Mouse (Mus musculus): Measurements from ENCODE around the gene Hdhd5.

The Hdhd5 gene

DNA sequence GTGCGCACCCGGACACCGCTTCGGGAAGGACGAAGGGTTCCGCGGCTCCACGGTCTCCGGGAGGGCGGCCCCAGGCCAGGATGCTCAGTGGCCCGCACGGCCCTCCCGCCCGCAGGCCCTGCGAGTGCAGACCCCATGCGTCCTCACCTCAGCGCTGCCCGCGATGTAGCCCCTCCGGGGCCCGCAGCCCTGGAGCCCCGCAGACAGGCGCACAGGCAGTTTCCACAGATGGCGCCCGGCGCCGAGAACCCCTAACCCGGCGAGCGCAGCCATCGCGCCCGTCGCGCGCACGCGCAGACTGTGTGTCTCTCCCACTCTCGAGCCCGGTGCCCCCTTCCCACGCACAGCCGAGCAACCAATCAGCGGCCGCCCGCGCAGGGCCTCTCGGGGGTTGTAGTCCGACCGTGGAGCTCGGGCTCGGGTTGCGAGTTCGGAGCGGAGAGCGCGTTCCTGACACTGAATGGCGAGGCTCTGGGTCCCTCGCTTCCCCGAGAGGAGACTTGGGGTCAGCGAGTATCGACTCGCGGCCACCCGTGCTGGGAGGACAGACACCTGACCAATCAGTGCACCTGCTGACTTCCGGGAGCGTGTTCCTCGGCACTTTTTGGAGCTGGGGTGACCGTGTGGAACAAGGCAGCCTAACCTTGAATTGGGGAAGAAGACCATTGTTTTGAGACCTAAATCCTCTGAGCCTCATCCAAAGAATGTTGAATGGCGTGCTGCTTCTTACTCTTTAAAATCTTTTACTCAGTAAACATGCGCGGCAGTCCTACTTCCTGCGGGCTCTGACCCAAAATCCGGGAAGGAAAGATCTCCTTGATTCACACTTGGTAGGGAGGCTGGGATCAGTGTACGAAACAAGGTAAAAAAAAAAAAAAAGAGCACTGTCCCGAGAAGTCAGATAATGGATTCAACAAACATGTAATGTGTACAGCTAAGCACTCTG lies at the start of gene Hdhd5:
Hdhd5 (minus strand) TSS at position 300 of the 946 bp plus-strand sequence.
- DNase-seq (ENCODE audit: low spot score), result peak; percentile 93

DNA sequence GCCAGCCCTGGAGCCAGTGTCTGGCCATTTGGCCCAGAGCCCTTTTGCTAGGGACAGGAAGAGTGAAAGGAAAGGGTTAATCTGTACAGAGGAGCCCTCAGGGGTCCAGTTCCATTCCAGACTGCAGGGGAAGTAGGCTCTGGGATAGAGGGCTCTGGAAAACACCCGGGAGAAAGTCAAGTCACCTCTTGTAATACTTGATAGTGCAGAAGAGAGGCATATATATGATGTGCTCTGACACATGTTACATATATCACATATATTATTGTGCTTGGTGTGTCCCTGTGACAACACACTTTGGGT lies 49.5 kb upstream of the Hdhd5 start:
- no peak for DNase-seq (ENCODE audit: low spot score)

- DNase-seq (ENCODE audit: low spot score), result peak; percentile 49
Measured at GRCm38 (mm10) chr6:120579831-120580712, 49.0 kb upstream of the Hdhd5 start.

DNA sequence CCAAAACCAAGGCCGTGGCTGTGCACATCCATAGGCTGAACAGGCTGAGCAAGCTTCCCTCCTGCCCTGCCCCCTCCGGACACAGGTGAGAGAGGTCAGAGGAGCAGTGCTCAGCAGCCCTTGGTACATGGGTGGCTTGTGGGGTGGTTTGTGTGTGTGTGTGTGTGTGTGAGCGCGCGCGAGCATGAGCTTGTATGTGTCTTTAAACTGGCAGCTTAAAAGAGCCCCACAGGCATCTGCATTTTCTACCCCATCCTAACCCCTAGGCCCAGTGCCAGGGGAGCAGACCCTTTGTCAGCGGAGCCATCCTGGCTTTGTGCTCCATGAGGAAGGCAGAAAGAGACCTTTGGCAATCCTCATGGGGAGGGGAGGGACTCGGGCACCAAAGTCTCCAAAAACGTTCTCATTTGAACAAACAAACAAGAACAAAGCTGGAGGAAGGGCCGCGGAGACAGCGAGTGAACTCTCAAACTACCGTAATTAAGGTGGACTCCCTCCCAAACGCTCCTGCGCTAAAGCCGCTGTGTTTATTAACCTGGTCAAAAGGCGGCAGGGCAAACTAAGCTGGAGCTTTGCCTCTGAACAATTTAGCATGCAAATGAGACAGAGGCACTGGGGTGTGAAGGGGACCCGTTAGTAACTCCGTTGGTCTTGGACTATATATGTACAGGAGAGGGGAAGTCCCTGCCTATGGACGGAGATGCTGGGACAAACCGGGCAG lies 48.2 kb upstream of the Hdhd5 start:
- DNase-seq (ENCODE audit: low spot score), result peak; percentile 25

GRCm38 (mm10) chr6:120578471-120578870 lies 47.4 kb upstream of the Hdhd5 start:
- no peak for DNase-seq (ENCODE audit: low spot score)

DNA sequence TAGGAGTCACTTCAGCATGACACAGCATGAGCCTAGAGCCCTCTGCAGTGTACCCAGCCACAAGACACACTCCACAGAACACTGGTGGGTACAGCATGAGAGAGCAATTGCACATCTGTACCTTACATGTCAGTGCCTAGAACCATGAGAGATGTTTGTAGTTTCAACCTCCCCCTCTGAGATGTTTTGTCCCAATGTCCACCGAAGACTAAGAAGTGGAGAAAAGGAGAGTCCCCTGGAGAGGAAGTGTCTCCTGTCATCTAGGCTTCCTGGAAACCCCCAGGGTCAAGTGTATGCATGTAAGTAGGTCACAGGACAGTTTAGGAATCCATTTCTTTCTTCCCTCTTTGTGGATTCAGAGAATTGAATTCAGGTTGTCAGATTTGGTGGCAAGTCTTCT lies 41.3 kb upstream of the Hdhd5 start:
- no peak for DNase-seq (ENCODE audit: low spot score)

DNA sequence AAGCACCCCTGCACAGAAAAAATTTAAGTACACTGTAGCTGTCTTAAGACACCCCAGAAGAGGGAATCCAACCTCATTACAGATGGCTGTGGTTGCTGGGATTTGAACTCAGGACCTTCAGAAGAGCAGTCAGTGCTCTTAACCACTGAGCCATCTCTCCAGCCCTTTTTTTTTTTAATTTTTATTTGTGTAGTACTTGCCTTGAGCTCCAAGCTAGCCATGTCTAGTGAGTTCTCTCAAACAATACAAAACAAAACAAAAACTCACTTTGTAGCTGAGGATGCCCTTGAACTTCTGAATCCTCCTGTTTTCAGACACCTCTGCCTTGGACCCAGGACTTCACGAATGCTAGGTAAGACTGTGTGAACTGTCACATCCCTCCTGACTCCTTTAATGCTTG lies 37.1 kb upstream of the Hdhd5 start:
- DNase-seq (ENCODE audit: low spot score), result no peak

GRCm38 (mm10) chr6:120566911-120567909 lies 36.1 kb upstream of the Hdhd5 start:
- DNase-seq (ENCODE audit: low spot score), result peak; percentile 73

DNA sequence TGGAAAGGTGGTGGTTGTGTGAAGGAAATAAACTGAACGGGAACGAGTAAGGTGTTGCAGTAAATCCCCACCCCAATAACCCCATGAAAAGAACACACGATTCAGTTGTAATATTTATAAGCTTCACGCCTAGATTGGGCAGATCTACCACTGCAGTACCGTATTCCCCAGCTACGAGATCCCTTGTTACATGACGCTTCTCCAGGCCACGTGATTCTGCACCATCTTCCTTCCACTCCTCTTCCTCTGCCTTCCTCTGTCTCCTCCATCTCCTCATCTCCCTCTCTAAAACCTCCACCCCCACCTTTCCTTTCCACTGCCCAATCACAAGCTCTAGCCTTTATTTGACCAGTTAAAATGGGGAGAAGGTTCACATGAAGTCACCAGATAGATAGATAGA lies 25.5 kb upstream of the Hdhd5 start:
- no peak for DNase-seq (ENCODE audit: low spot score)

DNA sequence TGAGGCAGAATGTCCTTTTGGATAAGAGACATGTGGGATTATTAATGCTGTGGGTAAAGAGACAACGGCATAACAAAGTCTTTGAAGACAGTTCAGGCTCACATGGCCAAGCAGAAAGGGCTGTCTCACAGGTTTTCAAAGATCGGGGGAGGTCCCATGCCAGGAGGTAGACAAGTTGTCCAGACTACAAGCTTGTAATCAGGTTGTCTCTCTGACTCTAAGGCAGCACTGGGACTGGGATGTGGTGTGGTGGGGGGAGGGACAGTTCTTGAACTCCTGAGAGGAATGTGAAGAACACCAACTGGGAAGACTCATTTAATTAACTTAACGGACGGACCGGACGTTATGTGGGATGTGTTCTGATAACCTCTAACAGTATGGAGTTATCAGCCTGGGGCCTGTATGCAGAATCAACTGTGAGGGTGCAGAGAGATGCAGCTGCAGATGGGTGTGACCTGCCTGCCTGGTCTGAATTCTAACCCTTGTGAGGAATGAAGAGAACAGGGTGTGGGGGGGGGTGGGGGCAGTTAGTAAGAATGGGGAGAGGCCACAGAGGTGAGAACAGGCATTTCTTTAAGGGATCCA lies 25.0 kb upstream of the Hdhd5 start:
- no peak for DNase-seq (ENCODE audit: low spot score)

DNA sequence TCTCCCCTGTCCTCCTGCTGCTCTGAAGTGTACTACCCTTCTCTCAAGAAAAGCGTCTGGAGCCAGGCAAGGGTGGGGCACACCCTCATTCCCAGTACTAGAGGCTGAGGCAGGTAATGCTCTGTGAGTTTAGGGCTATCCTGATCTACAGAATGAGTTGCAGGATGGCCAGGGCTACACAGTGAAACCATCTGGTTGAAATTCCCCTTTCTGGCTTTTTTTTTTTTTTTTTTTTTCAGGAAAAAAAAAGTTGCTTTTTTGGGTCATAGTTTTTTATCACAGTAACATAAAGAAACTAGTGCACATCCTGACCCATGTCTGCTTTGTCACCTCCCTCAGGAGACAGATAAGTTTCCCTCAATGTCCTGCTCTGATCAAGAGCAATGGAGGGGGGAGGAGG lies 24.0 kb upstream of the Hdhd5 start:
- no peak for DNase-seq (ENCODE audit: low spot score)

GRCm38 (mm10) chr6:120550173-120550572 lies 19.1 kb upstream of the Hdhd5 start:
- DNase-seq (ENCODE audit: low spot score), result no peak

- no peak for DNase-seq (ENCODE audit: low spot score)
Measured at GRCm38 (mm10) chr6:120548581-120548980, 17.5 kb upstream of the Hdhd5 start.

GRCm38 (mm10) chr6:120546973-120547372 lies 15.9 kb upstream of the Hdhd5 start:
- no peak for DNase-seq (ENCODE audit: low spot score)

DNA sequence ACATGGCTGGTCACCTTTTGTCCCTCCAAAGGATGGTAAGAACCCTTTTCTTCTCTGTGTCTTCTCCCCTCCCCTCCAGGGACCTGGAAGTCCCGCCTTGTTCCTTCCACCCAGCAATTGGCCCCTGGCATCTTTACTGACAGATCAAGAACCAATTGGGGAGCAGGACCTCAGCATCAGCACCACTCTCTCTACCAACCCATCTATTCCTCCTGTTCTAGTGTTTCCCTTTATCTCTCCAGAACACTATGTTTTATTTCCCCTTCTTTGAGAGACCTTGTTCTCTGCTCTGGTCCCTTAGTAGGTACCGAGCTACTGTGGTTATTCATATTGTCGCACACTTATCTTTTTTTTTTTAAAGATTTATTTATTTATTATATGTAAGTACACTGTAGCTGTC lies 15.2 kb upstream of the Hdhd5 start:
- DNase-seq (ENCODE audit: low spot score), result no peak

DNA sequence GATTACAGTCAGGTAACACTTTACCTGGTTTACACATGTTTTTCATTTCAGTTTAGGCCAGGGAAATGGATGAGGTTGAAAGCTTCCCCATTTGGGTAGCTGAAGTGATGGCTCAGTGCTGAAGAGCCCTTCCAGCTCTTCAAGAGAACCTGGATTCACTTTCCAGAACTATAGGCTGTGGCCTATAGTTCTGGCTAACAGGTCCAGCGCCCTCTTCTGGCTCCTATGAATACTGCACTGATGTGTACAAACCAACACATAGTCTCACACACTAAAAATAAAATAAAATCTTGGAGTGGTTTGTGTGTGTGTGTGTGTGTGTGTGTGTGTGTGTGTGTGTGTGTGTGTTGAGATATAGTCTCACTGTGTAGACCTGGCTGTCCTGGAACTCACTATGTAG lies 10.9 kb upstream of the Hdhd5 start:
- no peak for DNase-seq (ENCODE audit: low spot score)

- no peak for DNase-seq (ENCODE audit: low spot score)
Measured at GRCm38 (mm10) chr6:120541386-120541785, 10.3 kb upstream of the Hdhd5 start.

- peak; percentile 39 for DNase-seq (ENCODE audit: low spot score)
Measured at GRCm38 (mm10) chr6:120539781-120540231, 8.7 kb upstream of the Hdhd5 start.

GRCm38 (mm10) chr6:120539132-120539759 lies 8.1 kb upstream of the Hdhd5 start:
- DNase-seq (ENCODE audit: low spot score), result peak; percentile 57

DNA sequence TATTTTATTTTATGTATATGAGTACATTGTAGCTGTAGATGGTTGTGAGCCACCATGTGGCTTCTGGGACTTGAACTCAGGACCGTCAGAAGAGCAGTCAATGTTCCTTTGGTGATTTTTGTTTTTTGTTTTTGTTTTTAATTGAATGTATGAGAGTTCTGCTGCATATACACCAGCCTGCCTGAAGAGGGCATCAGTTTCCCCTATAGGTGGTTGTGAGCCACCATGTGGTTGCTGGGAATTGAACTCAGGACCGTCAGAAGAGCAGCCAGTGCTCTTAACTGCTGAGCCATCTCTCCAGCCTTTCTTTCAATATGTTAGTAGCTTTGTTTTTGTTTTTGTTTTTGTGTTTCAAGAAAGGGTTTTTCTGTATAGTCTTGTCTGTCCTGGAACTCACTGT lies 5.2 kb upstream of the Hdhd5 start:
- no peak for DNase-seq (ENCODE audit: low spot score)
